Mouse (Mus musculus) left cerebral cortex, adult 2 months (tissue): ENCODE results near the gene C1qc. TPM values are rescaled to one million over a fixed set of nuclear protein-coding genes. Genes with fewer than 3 reads are reported as not detected.

Experiments used
- DNase-seq, 2 experiments: peaks; one replicate each; pipeline ENCODE4 v3.0.0; 2021 to 2022; ENCODE audit warnings: low spot score in 2 of 2, mixed read lengths in 1 of 2; ENCODE audit errors: extremely low spot score in 1 of 2
- H3K27ac ChIP-seq: fragments of 200-600 bp; 2 replicates; pipeline ENCODE4 v1.8.1; 2022
- H3K4me3 ChIP-seq: fragments of 200-600 bp; 2 replicates; pipeline ENCODE4 v1.8.1; 2022
- CTCF ChIP-seq: fragments of 200-600 bp; IDR thresholded peaks from 2 replicates; pipeline ENCODE4 v1.8.1; 2022; ENCODE audit warnings: antibody characterized with exemption, mild to moderate bottlenecking, moderate library complexity
- intact Hi-C: fragments of 180-260 bp; cut with DNase I; formaldehyde crosslinking; loops from one replicate; pipeline ENCODE4 v1.15.1; 2025
- total RNA-seq, 2 experiments: library from RNA; stranded (reverse); gene quantifications; 2 replicates each; pipeline ENCODE4 v1.2.3; 2021

C1qc gene
- total RNA-seq, 2 experiments from 2014 or later, result 41.2 to 45.1 TPM

DNA sequence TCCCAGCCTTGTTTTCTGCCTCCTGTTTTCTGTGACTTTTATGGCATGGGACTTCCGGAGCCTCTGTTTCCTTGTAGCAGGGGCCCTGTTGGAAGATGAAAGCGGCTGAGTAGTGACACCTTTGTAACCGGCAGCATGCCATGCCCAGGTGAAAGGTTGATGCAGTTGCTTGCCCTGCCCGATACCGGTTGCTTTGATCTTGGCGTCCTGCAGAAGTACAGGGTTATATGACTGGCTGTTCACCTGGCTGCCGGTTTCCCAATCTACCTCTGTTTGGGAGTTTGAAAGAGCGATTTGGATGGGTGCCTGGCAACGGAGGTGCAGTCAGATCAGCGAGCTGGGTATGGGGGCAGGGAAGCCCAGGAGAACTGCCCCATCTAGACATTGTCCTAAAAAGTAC lies 50.1 kb downstream of the C1qc start:
- intact Hi-C loops, result no loop called here
- no peak for TF ChIP-seq CTCF

DNA sequence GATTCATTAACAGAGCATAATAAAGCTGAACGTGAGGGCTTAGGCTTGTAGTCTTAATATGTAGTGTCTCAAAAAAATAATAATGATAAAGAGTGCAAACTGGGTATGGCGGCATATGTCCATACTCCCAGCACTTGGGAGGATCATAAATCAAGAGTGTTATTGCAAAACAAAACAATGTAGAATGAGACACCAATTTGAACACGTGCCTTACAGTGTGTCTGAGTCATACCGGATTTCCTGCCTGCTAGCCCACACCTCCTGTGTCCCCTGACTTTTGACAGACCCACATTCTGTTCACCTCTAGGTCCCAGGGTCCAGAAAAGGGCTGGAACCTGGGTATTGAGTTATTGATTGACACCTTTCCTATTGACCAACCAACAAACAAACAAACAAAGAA lies 50.8 kb downstream of the C1qc start:
- Histone ChIP-seq H3K4me3 (no peak overlapping the region), H3K27ac (no peak overlapping the region)
- TF ChIP-seq CTCF, result no peak
- DNase-seq, result no peak
- intact Hi-C loops, result no loop called here

More for the DNA sequence above, 50.1 kb downstream of the C1qc start:
- no peak for DNase-seq
- no peak overlapping the region for H3K27ac ChIP-seq
- no peak overlapping the region for H3K4me3 ChIP-seq

DNA sequence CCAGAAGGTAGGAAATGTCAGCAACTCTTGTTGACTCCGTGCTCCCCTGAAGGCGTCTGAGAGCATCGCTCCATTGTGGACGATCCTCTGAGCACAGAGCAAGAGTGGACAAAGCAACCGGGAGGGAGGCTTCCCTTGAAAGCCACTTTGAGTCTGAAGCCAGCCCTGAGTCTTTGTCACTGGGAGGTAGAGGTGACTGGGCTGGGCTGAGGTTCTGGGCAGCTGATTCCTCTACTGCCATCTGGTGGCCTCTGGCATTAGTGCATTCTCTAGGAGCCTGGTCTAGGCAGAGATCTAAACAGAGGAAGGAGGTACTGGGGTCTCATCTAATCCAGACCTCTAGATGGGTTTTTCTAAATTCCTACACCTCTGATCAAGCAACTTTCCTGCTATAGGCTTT lies 51.8 kb downstream of the C1qc start:
- DNase-seq, result peak; percentile 78 to 86
- peak; percentile 92 for TF ChIP-seq CTCF
- intact Hi-C loops, result loop anchor here (1.0 kb wide), 1 partner anchor 163 kb away; no protein-coding TSS in a partner anchor
- H3K27ac ChIP-seq, result no peak overlapping the region
- no peak overlapping the region for H3K4me3 ChIP-seq

Other genes starting within 250 kb of the C1qc start
- 10 to 100 TPM; 17.0 to 18.3 TPM for gene Ephb2, start 57.1 kb downstream of the C1qc start, total RNA-seq
- 10 to 100 TPM; 57.5 to 60.3 TPM for gene C1qb, start 6.9 kb downstream of the C1qc start, total RNA-seq
- 10 to 100 TPM; 44.5 to 48.3 TPM for gene C1qa, start 5.7 kb upstream of the C1qc start, total RNA-seq
- gene Epha8, start 63.8 kb upstream of the C1qc start, total RNA-seq, result 1 to 10 TPM; 3.5 to 4.6 TPM
- 10 to 100 TPM; 13.7 to 15.7 TPM for gene Zbtb40, start 155.7 kb upstream of the C1qc start, total RNA-seq